Mouse (Mus musculus) embryonic fibroblast, embryonic 13.5 days (primary cell): ENCODE data around the gene 1190007I07Rik.

ENCODE experiments used
- CTCF ChIP-seq: IDR thresholded peaks from 2 replicates; pipeline ENCODE4 v1.5.1; 2011; ENCODE audit warnings: mild to moderate bottlenecking, control low read depth, low read length, moderate library complexity, borderline replicate concordance; ENCODE audit not compliant: insufficient read depth
- POLR2A ChIP-seq: IDR thresholded peaks from 2 replicates; pipeline ENCODE4 v1.6.1; 2011; ENCODE audit warnings: low read depth, mild to moderate bottlenecking, control low read depth, low read length, moderate library complexity

GRCm38 (mm10) chr10:82639032-82639698, 16.1 kb upstream of the 1190007I07Rik start:
- TF ChIP-seq CTCF (no peak), POLR2A (no peak)
